Mouse (Mus musculus): ENCODE results near the gene Tut1. TPM values are rescaled to one million over a fixed set of nuclear protein-coding genes. Genes with fewer than 3 reads are reported as not detected.

Gene Tut1
- total RNA-seq (2023): 1 to 10 TPM; 7.5 to 8.5 TPM

DNA sequence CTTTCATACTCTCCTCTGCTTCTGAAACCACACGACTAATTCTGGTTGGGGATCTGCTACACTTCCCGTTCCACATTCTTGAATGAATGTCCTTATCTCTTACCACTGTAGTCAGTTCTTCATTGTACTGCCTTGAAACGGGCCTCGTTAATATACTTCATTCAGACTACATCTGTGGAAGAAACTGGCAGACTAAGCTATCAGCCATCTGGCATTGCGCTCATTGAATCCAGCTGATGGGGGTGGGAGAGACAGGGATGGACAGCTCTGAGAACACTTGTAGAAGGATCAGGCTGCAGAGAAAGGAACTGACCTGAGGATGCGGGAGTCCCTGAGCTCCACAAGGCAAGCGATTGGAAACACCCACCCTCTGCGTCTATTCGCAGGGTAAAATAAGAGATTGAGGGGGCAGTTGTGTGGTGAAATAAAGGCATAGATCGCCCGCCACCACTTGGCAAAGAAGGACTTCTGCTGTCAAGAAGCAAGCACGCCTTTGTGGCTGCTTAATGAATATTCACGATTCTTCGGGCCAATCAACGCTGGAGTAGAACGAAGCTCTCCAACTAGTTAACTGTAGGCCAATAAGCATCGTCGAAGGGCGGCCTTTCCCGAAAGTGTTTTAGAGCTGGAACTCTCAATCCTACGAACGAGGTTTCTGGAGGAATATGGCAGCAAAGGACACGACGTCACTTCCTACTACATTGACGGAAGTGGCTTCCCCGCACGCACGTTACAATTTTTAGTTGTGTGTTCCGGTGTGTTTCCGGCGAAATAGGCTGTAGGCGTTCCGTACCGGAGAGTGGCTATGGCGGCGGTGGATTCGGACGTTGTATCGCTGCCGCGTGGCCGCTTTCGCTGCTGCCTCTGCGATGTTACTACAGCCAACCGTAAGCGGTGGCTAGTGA lies at the start of gene Tut1:
Tut1 (plus strand) TSS at position 713 of the 905 bp plus-strand sequence.

DNA sequence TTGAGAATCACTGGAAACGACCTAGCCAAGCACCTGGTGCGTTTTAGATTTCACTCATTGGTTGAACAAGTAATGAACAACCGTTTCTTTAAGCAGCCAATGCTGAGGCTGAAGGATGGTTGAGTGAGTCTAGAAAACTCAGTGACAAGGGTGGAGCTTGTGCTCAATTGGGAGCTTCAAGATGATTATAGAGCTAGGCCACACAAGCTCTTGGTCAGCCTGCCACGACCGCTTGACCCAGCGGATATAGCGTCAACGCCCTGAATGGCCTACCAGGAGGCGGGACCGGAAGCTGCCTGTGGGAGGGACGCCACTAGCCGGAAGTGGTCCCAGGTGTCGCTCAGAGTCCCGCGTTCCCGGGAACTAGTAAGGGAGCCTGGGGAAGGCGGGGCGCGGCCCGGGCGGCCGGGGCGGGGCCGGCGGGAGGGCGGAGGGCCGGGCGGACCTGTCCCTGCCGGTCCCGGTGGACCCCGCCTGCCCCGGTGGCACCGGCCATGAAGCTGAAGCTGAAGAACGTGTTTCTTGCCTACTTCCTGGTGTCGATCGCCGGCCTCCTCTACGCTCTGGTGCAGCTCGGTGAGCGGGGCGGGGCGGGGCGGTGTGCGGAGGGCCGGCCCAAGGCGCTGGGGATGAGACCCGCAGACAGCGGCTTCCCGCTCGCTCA lies 33.4 kb upstream of the Tut1 start, which contains the start of gene B3gat3:
B3gat3 (plus strand) TSS at position 302 of the 664 bp plus-strand sequence.

DNA sequence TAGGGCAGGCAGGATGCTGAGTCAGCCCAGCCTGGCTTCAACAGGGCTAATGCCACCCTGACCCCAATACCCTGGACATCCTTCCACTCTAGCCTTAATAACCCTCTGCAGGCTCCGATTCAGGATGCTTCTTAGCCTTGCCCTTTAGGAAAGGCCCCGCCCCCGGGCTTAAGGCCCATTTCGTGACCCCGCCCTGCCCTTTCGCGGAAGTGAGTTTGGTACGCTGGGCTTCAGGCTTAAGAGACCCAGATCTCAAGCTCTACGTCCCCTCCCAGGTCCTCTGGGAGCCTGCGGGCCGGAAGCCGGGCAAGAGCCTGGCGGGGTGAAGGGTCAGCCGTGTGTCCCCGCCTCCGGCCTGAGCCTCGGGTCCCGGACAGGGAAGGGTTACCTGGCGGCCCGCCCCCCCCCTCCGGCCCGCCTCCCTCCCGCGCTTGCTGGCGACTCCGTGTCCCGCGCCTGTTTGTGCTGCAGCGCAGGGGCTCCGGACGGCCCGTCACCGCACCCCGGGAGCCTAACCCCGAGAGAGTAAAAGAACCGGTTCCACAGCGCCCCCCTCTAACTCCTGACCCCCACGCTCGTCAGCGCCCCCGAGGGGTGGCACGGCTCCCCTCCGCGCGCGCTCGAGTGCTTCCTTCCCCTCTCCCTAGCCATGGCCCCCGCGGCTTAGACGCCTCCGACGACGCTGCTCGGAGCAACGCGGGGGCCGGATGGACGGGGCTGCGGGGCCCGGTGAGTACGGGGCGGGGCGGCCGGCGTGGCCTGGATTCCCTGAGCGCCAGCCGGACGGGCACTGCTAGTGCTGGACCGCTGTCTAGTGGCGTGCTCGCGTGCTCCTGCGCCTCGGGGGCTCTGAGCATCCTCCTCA lies 24.2 kb upstream of the Tut1 start, which contains the start of the genes Rom1 and Eml3:
Rom1 (minus strand) TSS at position 133 of the 865 bp plus-strand sequence.
Eml3 (plus strand) TSS at position 329 of the 865 bp plus-strand sequence.

DNA sequence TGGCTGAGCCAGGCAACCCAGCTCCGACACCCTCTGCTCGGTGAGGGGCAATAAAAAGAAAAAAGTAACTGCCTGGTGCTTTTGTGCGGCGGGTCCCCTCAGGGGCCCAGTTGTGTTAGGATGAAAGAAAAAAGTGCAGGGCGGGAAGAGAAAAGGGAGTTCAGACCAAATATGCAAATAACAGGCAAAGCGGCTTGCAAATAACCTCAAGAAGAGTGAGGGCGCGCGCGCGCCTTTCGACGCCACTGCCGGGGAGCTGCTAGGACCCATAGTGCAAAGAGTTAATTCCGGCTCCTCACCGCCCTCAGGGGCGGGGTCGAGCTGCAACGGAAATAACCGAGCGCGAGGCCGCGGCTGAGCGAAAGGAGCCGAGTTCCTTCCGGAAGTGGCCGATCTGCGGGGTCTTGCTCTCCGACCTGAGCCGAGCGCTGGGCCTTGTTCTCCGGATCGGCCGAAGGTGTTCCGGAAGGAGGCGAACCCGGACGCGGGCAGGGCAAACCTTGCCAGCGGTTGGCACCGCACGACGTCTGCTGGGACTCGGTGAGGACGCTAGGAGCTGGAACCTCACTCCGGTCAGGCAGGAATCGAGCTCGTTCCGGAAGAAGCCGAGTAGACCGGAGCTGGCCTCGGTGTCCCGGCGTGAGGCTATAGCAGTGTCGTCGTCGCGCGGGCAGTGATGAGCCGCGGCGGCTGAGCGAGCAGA lies 12.0 kb upstream of the Tut1 start, which contains the start of gene Mta2:
Mta2 (plus strand) TSS at position 361 of the 703 bp plus-strand sequence.

DNA sequence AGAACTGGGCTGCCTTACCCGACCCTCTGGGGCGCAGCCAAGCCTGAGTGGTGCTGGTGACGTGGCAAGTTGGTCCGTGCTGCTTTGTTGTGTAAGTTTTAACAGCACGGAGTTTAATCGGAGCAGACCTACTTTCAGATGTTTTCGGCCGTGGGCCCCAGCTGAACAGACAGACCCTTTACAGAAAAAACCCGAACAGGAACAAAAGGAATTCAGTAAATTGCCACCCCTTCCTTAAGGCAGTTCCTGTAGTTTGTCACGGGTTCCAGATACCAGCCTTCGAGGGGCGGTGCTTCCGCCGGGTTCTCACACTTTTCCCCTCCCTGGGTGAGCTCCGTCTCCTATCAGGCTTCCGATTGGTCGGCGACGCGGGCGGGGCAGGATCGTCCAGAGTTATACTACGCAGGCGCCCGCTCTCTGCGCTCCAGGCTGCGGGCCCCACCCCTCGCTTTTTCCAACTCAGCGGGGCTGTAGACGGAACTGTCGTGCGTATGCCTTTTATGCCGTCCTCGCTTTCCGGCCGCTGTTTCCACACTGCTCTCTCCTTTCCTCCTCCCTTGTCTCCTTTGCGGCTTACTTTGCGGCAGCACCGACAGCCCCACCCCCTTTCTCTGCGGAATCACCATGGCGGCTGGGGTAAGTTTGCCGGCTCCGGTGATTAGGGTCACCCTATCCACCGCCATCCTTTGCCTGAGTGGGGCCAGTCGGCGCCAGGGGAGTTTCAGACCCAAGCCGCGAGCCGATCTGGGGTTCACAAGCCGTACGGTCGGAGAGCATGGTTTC lies 13.1 kb downstream of the Tut1 start, which contains the start of gene Eef1g:
Eef1g (plus strand) TSS at position 452 of the 783 bp plus-strand sequence.

DNA sequence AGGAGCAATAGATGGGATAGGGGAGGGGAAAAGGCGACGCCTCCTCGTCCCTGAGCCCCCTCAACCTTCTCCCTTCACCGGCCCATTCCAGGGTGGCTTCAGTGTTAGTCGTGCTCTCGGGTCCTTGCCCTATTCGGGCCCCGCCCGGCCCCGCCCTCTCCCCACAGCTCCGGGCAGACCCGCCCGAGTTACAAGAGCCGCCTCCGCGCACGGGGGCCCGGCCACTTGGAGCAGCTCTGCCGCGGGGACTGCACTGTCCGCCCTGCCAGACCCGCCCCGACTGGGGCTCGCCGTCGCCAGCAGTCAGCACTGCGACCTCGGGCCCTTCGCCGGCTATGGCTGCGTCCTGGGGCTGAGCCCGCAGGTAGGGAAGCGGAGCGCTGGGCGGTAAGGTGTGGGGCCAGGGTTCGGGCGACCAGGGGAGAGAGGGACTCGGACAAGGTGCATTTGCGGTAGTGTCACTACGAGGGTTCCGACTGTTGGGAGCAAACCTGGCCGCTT lies 35.5 kb downstream of the Tut1 start, which contains the start of gene Ahnak:
Ahnak (plus strand) TSS at position 219 of the 501 bp plus-strand sequence.

Other genes starting within 250 kb of the Tut1 start
- gene Slc3a2, start 230.5 kb upstream of the Tut1 start, total RNA-seq (2023): 100 to 1,000 TPM; 110 to 140 TPM
- 10 to 100 TPM; 18.5 to 22.5 TPM for gene Wdr74, start 218.0 kb upstream of the Tut1 start, total RNA-seq (2023)
- gene 1700092M07Rik, start 213.1 kb upstream of the Tut1 start, total RNA-seq (2023): 1 to 10 TPM in 1 of 2 experiments, not detected in 1; 1.6 TPM
- gene Stx5a, start 212.4 kb upstream of the Tut1 start, total RNA-seq (2023): 10 to 100 TPM; 95.0 to 99.4 TPM
- gene Nxf1, start 196.8 kb upstream of the Tut1 start, total RNA-seq (2023): 100 to 1,000 TPM; 148 to 149 TPM
- 10 to 100 TPM; 24.2 to 30.1 TPM for gene Tmem223, start 182.9 kb upstream of the Tut1 start, total RNA-seq (2023)
- 10 to 100 TPM; 81.5 to 81.7 TPM for gene Tmem179b, start 179.4 kb upstream of the Tut1 start, total RNA-seq (2023)
- 10 to 100 TPM; 12.6 to 14.4 TPM for gene Taf6l, start 167.4 kb upstream of the Tut1 start, total RNA-seq (2023)
- gene Polr2g, start 155.3 kb upstream of the Tut1 start, total RNA-seq (2023): 10 to 100 TPM; 42.9 to 43.0 TPM
- gene Zbtb3, start 151.3 kb upstream of the Tut1 start, total RNA-seq (2023): 1 to 10 TPM; 1.1 to 1.4 TPM
- gene Ttc9c, start 134.5 kb upstream of the Tut1 start, total RNA-seq (2023): 10 to 100 TPM; 25.6 to 25.7 TPM
- 10 to 100 TPM; 91.2 to 95.0 TPM for gene Hnrnpul2, start 133.8 kb upstream of the Tut1 start, total RNA-seq (2023)
- gene AC129217.1, start 124.1 kb upstream of the Tut1 start, total RNA-seq (2023): 10 to 100 TPM in 1 of 2 experiments, 1 to 10 TPM in 1; 3.1 to 11.6 TPM
- gene Bscl2, start 116.4 kb upstream of the Tut1 start, total RNA-seq (2023): 10 to 100 TPM; 57.2 to 57.4 TPM
- gene Gng3, start 114.7 kb upstream of the Tut1 start, total RNA-seq (2023): under 1 TPM in 1 of 2 experiments, not detected in 1; 0.33 TPM
- under 1 TPM in 1 of 2 experiments, not detected in 1; 0.13 TPM for gene Lrrn4cl, start 103.1 kb upstream of the Tut1 start, total RNA-seq (2023)
- gene Ubxn1, start 82.4 kb upstream of the Tut1 start, total RNA-seq (2023): 10 to 100 TPM; 92.2 to 94.2 TPM
- 10 to 100 TPM; 17.8 to 24.6 TPM for gene Uqcc3, start 72.9 kb upstream of the Tut1 start, total RNA-seq (2023)
- 10 to 100 TPM in 1 of 2 experiments, 1 to 10 TPM in 1; 5.4 to 17.3 TPM for gene Lbhd1, start 70.1 kb upstream of the Tut1 start, total RNA-seq (2023)
- gene Gm49403, start 69.9 kb upstream of the Tut1 start, total RNA-seq (2023): not detected
- gene 1810009A15Rik, start 65.0 kb upstream of the Tut1 start, total RNA-seq (2023): 10 to 100 TPM; 19.4 to 31.7 TPM
- 10 to 100 TPM in 1 of 2 experiments, not detected in 1; 10.3 TPM for gene Gm49416, start 64.9 kb upstream of the Tut1 start, total RNA-seq (2023)
- 10 to 100 TPM; 15.0 to 15.1 TPM for gene Ints5, start 60.8 kb upstream of the Tut1 start, total RNA-seq (2023)
- 10 to 100 TPM; 88.6 to 94.6 TPM for gene Ganab, start 55.8 kb upstream of the Tut1 start, total RNA-seq (2023)
- gene B3gat3, start 33.5 kb upstream of the Tut1 start, total RNA-seq (2023): 10 to 100 TPM; 39.8 to 40.9 TPM
- 1 to 10 TPM; 2.4 to 3.1 TPM for gene Rom1, start 24.5 kb upstream of the Tut1 start, total RNA-seq (2023)
- gene Eml3, start 24.3 kb upstream of the Tut1 start, total RNA-seq (2023): 10 to 100 TPM; 46.2 to 51.1 TPM
- 100 to 1,000 TPM; 106 to 109 TPM for gene Mta2, start 12.0 kb upstream of the Tut1 start, total RNA-seq (2023)
- 100 to 1,000 TPM; 131 to 159 TPM for gene Eef1g, start 13.2 kb downstream of the Tut1 start, total RNA-seq (2023)
- gene Ahnak, start 35.4 kb downstream of the Tut1 start, total RNA-seq (2023): 100 to 1,000 TPM; 396 to 493 TPM
- not detected for gene Scgb1a1, start 134.1 kb downstream of the Tut1 start, total RNA-seq (2023)
- 1 to 10 TPM; 7.4 to 9.5 TPM for gene Asrgl1, start 181.8 kb downstream of the Tut1 start, total RNA-seq (2023)

All from neutrophil, adult 83 days (primary cell).